Mouse (Mus musculus): Measurements from ENCODE around the gene Gm49383.

- TF ChIP-seq CTCF (IDR thresholded peaks at IDR 0.05; ENCODE audit: borderline replicate concordance, insufficient read depth, low read length) (no peak), POLR2A (IDR thresholded peaks at IDR 0.05; ENCODE audit: low read depth, low read length) (no peak)
These were observed 57.7 kb downstream of the Gm49383 start for GRCm38 (mm10) chr12:69139201-69139600.
